Mouse (Mus musculus) olfactory bulb, adult 2 months (tissue): ENCODE measurements around the gene Nrp2. TPM values are rescaled to one million over a fixed set of nuclear protein-coding genes. Genes with fewer than 3 reads are reported as not detected.

ENCODE experiments used
- H3K27ac ChIP-seq: fragments of 200-500 bp; 2 replicates; pipeline ENCODE4 v1.5.1; 2012; ENCODE audit warnings: low read depth, low read length; ENCODE audit not compliant: insufficient read depth
- H3K4me1 ChIP-seq: fragments of 200-500 bp; 2 replicates; pipeline ENCODE4 v1.6.1; 2012; ENCODE audit warnings: low read length; ENCODE audit not compliant: control insufficient read depth, insufficient read depth
- H3K4me3 ChIP-seq: fragments of 200-500 bp; 2 replicates; pipeline ENCODE4 v1.5.1; 2012; ENCODE audit warnings: mild to moderate bottlenecking, low read depth, low read length, moderate library complexity; ENCODE audit not compliant: insufficient read depth
- CTCF ChIP-seq: fragments of 200-500 bp; IDR thresholded peaks from 2 replicates; pipeline ENCODE4 v1.5.1; 2012; ENCODE audit warnings: low read depth, mild to moderate bottlenecking, low read length, moderate library complexity; ENCODE audit not compliant: insufficient read depth
- POLR2A ChIP-seq: fragments of 200-500 bp; IDR thresholded peaks from 2 replicates; pipeline ENCODE4 v1.6.1; 2012; ENCODE audit warnings: mild to moderate bottlenecking, low read depth, low read length, moderate library complexity; ENCODE audit not compliant: insufficient read depth
- WGBS: fragments of 180-500 bp; shearing (Covaris S2); methylation state at CpG from one replicate; pipeline ENCODE4 v1.1.7; 2018; 5-methylcytosine and 5-hydroxymethylcytosine counted together
- polyA plus RNA-seq: library from polyadenylated mRNA; stranded (reverse); fragments of >200 nt; gene quantifications from 2 replicates; pipeline ENCODE4 v1.2.4, GENCODE M21; 2012; ENCODE audit warnings: low replicate concordance; ENCODE audit not compliant: missing spikeins, insufficient read depth, insufficient read length

Gene Nrp2
- polyA plus RNA-seq, 1 experiment, result not detected

- no peak overlapping the region for H3K27ac ChIP-seq
- peaks cover 8% of the 10 kb centered on the region; the same call in 1 of the 2 replicates for H3K4me1 ChIP-seq
- no peak overlapping the region for H3K4me3 ChIP-seq
- 78% methylated on average over 10 of the region's 10 CpGs for whole genome bisulfite sequencing
- TF ChIP-seq POLR2A (no peak), CTCF (no peak)
Observed at GRCm38 (mm10) chr1:62725032-62725678, 22.1 kb downstream of the Nrp2 start.

- TF ChIP-seq POLR2A (no peak), CTCF (no peak)
- H3K4me1 ChIP-seq, result peaks cover 8% of the 10 kb centered on the region; the same call in 1 of the 2 replicates
- H3K4me3 ChIP-seq, result no peak overlapping the region
- WGBS, result 81% methylated on average over 4 of the region's 4 CpGs
- H3K27ac ChIP-seq, result no peak overlapping the region
Observed at GRCm38 (mm10) chr1:62727191-62727590, 24.1 kb downstream of the Nrp2 start.

- WGBS, result 78% methylated on average over 6 of the region's 6 CpGs
- no peak overlapping the region for H3K27ac ChIP-seq
- TF ChIP-seq CTCF, result no peak
- TF ChIP-seq POLR2A, result no peak
- no peak overlapping the region for H3K4me3 ChIP-seq
- H3K4me1 ChIP-seq, result peaks cover 8% of the 10 kb centered on the region; the same call in 1 of the 2 replicates
Observed at GRCm38 (mm10) chr1:62728421-62728820, 25.3 kb downstream of the Nrp2 start.

- WGBS, result 86% methylated on average over 9 of the region's 9 CpGs
- H3K27ac ChIP-seq, result no peak overlapping the region
Observed at GRCm38 (mm10) chr1:62728926-62729325, 25.8 kb downstream of the Nrp2 start.

GRCm38 (mm10) chr1:62729345-62730150 lies 26.5 kb downstream of the Nrp2 start:
- H3K27ac ChIP-seq, result no peak overlapping the region
- 73% methylated on average over 13 of the region's 13 CpGs for WGBS

More at GRCm38 (mm10) chr1:62728926-62729325, 25.8 kb downstream of the Nrp2 start:
- H3K4me1 ChIP-seq, result peaks cover 8% of the 10 kb centered on the region; the same call in 1 of the 2 replicates
- TF ChIP-seq CTCF (no peak), POLR2A (no peak)
- H3K4me3 ChIP-seq, result no peak overlapping the region

GRCm38 (mm10) chr1:62732036-62732435 lies 29.0 kb downstream of the Nrp2 start:
- no peak for TF ChIP-seq CTCF
- no peak for TF ChIP-seq POLR2A
- peaks cover 6% of the 10 kb centered on the region; the same call in 1 of the 2 replicates for H3K4me1 ChIP-seq
- no peak overlapping the region for H3K27ac ChIP-seq
- H3K4me3 ChIP-seq, result no peak overlapping the region
- 82% methylated on average over 6 of the region's 6 CpGs for WGBS

More at GRCm38 (mm10) chr1:62729345-62730150, 26.5 kb downstream of the Nrp2 start:
- Histone ChIP-seq H3K4me3 (no peak overlapping the region), H3K4me1 (peaks cover 8% of the 10 kb centered on the region; the same call in 1 of the 2 replicates)
- TF ChIP-seq CTCF, result no peak
- no peak for TF ChIP-seq POLR2A

- 78% methylated on average over 5 of the region's 5 CpGs for WGBS
Observed at GRCm38 (mm10) chr1:62734420-62734931, 31.4 kb downstream of the Nrp2 start.

GRCm38 (mm10) chr1:62734980-62735379 lies 31.9 kb downstream of the Nrp2 start:
- no peak for TF ChIP-seq CTCF
- H3K4me3 ChIP-seq, result no peak overlapping the region
- WGBS, result 85% methylated on average over 4 of the region's 4 CpGs

More at GRCm38 (mm10) chr1:62734420-62734931, 31.4 kb downstream of the Nrp2 start:
- H3K4me1 ChIP-seq, result peaks cover 4% of the 10 kb centered on the region; the same call in 1 of the 2 replicates
- no peak overlapping the region for H3K4me3 ChIP-seq
- H3K27ac ChIP-seq, result no peak overlapping the region
- no peak for TF ChIP-seq CTCF
- no peak for TF ChIP-seq POLR2A

GRCm38 (mm10) chr1:62735835-62736234 lies 32.8 kb downstream of the Nrp2 start:
- no peaks in the 10 kb centered on the region for H3K4me1 ChIP-seq
- H3K27ac ChIP-seq, result no peak overlapping the region
- 81% methylated on average over 4 of the region's 4 CpGs for WGBS
- TF ChIP-seq CTCF, result no peak
- no peak overlapping the region for H3K4me3 ChIP-seq

More at GRCm38 (mm10) chr1:62734980-62735379, 31.9 kb downstream of the Nrp2 start:
- no peaks in the 10 kb centered on the region for H3K4me1 ChIP-seq
- H3K27ac ChIP-seq, result no peak overlapping the region
